Comparison of ENCODE assay signal across 21 mouse cellular contexts in the genomic region with DNA sequence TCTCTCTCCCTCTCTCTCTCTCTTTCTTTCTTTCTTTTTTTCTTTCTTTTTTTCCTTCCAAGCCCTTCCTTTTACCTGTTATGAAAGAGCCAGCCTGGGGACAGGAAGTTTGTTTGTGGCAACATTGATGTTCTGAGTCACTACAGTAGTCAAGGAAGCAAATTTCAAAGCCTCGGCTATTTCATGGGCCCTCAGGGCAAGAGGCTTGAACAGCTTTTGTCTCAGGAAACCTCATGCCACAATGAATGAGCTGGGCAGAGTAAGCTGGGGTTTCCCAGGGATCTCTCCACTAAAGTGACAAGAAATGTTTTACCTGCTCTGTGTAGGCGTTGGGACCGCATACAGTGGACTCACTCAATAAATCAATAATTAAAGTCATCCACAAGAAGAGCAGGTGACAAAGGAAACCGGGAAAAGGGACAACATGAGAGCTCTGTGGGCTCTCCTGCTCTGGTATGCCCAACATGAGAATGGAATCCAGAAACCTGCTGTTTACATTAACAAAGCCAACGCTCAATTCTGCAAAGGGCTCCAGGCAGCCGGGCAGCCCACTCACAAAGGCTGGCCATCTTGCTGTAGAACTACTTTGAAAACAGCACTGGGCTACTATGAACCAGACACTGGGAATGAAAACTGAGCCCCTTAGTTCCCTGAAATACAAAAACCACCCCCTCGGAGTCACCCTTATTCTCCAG. TPM values are rescaled to one million over a fixed set of nuclear protein-coding genes. Genes with fewer than 3 reads are reported as not detected.
A peak's percentile ranks its signal among the peaks of the same experiment; 100 is the strongest.
DNase-seq lines count a peak whose midpoint lies in the region; ATAC-seq and TF ChIP-seq lines count a peak whose summit lies in the region.
"Had no signal": no experiment of that assay in that cellular context is flagged by ENCODE, and none has a peak within 500 bp of the region (broad histone marks: within the 10 kb centered on the region; RNA-seq: fewer than 3 reads in every experiment).

No protein-coding gene starts in this region.

- H3K4me3 ChIP-seq in forebrain, embryonic 10.5 days: no peak overlapping the region
- H3K4me3 ChIP-seq in forebrain, postnatal 0 days (ENCODE audit: low read depth, low read length): no peak overlapping the region
- H3K4me3 ChIP-seq in lung, postnatal 0 days (ENCODE audit: low read depth, low read length): no peak overlapping the region
- H3K4me3 ChIP-seq in bone marrow, adult 2 months (replicated peaks; ENCODE audit: control insufficient read depth, low read depth, low read length): no peak overlapping the region
- H3K4me3 ChIP-seq in hindbrain, embryonic 11.5 days (ENCODE audit: low read depth, low read length): no peak overlapping the region
- H3K4me3 ChIP-seq: embryonic facial prominence, embryonic 15.5 days; hindbrain, embryonic 15.5 days; kidney, embryonic 15.5 days; liver, embryonic 12.5 days; midbrain, embryonic 10.5 days; stomach, embryonic 15.5 days had no signal

- H3K27me3 ChIP-seq in forebrain, embryonic 10.5 days (ENCODE audit: poor library complexity, severe bottlenecking): peaks cover 6% of the 10 kb centered on the region; the same call in 1 of the 2 replicates
- no peaks in the 10 kb centered on the region for H3K27me3 ChIP-seq in forebrain, postnatal 0 days (ENCODE audit: insufficient read depth, low read length)
- no peaks in the 10 kb centered on the region for H3K27me3 ChIP-seq in lung, postnatal 0 days (replicated peaks; ENCODE audit: insufficient read depth, low read length)
- H3K27me3 ChIP-seq in hindbrain, embryonic 11.5 days (ENCODE audit: control insufficient read depth, insufficient read depth, low read length): no peaks in the 10 kb centered on the region
- H3K27me3 ChIP-seq: embryonic facial prominence, embryonic 15.5 days; hindbrain, embryonic 15.5 days; kidney, embryonic 15.5 days; liver, embryonic 12.5 days; stomach, embryonic 15.5 days had no signal

- intact Hi-C loops in gastrocnemius, postnatal 14 days (cut with DNase I; ENCODE audit: low total_unique reads): no loop called here

- TF ChIP-seq EP300 in lung, postnatal 0 days (IDR thresholded peaks at IDR 0.05): no peak

- no peak for ATAC-seq in forebrain, postnatal 0 days
- no peak for ATAC-seq in lung, postnatal 0 days
- no peak for ATAC-seq in hindbrain, embryonic 11.5 days (ENCODE audit: low FRiP score)
- ATAC-seq: intestine, postnatal 0 days; liver, embryonic 12.5 days had no signal

- H3K9ac ChIP-seq in forebrain, postnatal 0 days: no peak overlapping the region
- H3K9ac ChIP-seq in lung, postnatal 0 days (replicated peaks; ENCODE audit: low read depth): no peak overlapping the region
- no peak overlapping the region for H3K9ac ChIP-seq in hindbrain, embryonic 11.5 days (ENCODE audit: low read depth, low read length)
- H3K9ac ChIP-seq: embryonic facial prominence, embryonic 15.5 days; hindbrain, embryonic 15.5 days; kidney, embryonic 15.5 days; liver, embryonic 12.5 days; stomach, embryonic 15.5 days had no signal

- 0 out of 2 replicates have a peak overlapping the region, but pooled peaks have one; percentile 15 for H3K27ac ChIP-seq in forebrain, embryonic 10.5 days
- no peak overlapping the region for H3K27ac ChIP-seq in forebrain, postnatal 0 days (ENCODE audit: low read depth, low read length)
- 0 out of 2 replicates have a peak overlapping the region, but pooled peaks have one; percentile 20 for H3K27ac ChIP-seq in lung, postnatal 0 days (ENCODE audit: low read length)
- peak overlapping the region; percentile 62; the same call in 1 of the 2 replicates for H3K27ac ChIP-seq in bone marrow, adult 2 months (ENCODE audit: control insufficient read depth, insufficient read depth, low read depth, low read length, poor library complexity)
- H3K27ac ChIP-seq in hindbrain, embryonic 11.5 days (ENCODE audit: low read depth, low read length): no peak overlapping the region
- H3K27ac ChIP-seq: embryonic facial prominence, embryonic 15.5 days; hindbrain, embryonic 15.5 days; kidney, embryonic 15.5 days; liver, embryonic 12.5 days; midbrain, embryonic 10.5 days; stomach, embryonic 15.5 days had no signal

- H3K9me3 ChIP-seq in forebrain, embryonic 10.5 days: no peaks in the 10 kb centered on the region
- H3K9me3 ChIP-seq in forebrain, postnatal 0 days (ENCODE audit: low read length): no peaks in the 10 kb centered on the region
- H3K9me3 ChIP-seq in lung, postnatal 0 days (ENCODE audit: low read length): no peaks in the 10 kb centered on the region
- no peaks in the 10 kb centered on the region for H3K9me3 ChIP-seq in hindbrain, embryonic 11.5 days (ENCODE audit: control insufficient read depth, low read length)
- H3K9me3 ChIP-seq: embryonic facial prominence, embryonic 15.5 days; hindbrain, embryonic 15.5 days; kidney, embryonic 15.5 days; liver, embryonic 12.5 days; midbrain, embryonic 10.5 days; stomach, embryonic 15.5 days had no signal

- 66% methylated on average over 7 of the region's 7 CpGs for WGBS in forebrain, embryonic 10.5 days
- WGBS in forebrain, postnatal 0 days: 46% methylated on average over 7 of the region's 7 CpGs
- WGBS in lung, postnatal 0 days: 44% methylated on average over 7 of the region's 7 CpGs
- 53% methylated on average over 7 of the region's 7 CpGs for WGBS in bone marrow, adult 2 months
- 67% methylated on average over 7 of the region's 7 CpGs for WGBS in hindbrain, embryonic 11.5 days

- no peak for TF ChIP-seq CTCF in forebrain, postnatal 0 days (IDR thresholded peaks at IDR 0.05; ENCODE audit: low read depth)
- TF ChIP-seq CTCF in lung, postnatal 0 days (IDR thresholded peaks at IDR 0.05): no peak
- no peak for TF ChIP-seq CTCF in bone marrow, adult 2 months (IDR thresholded peaks at IDR 0.05; ENCODE audit: control insufficient read depth, insufficient read depth, low read length)

- no peak for DNase-seq in forebrain, embryonic 10.5 days (ENCODE audit: extremely low spot score, low spot score)
- no peak for DNase-seq in forebrain, postnatal 0 days
- peak; percentile 53 for DNase-seq in lung, postnatal 0 days (ENCODE audit: low spot score)
- no peak for DNase-seq in lung, postnatal 14 days
- DNase-seq in hindbrain, embryonic 11.5 days (ENCODE audit: low spot score): no peak
- DNase-seq in gastrocnemius, postnatal 14 days: no peak
- DNase-seq: adrenal gland, postnatal 14 days; cerebellum, adult 18-20 months; gastrocnemius, postnatal 36 days; heart, postnatal 10 days; right cerebral cortex, postnatal 25 days; thymus, adult 18-20 months had no signal

- no peaks in the 10 kb centered on the region for H3K36me3 ChIP-seq in forebrain, embryonic 10.5 days (replicated peaks)
- no peaks in the 10 kb centered on the region for H3K36me3 ChIP-seq in forebrain, postnatal 0 days (ENCODE audit: insufficient read depth)
- H3K36me3 ChIP-seq in lung, postnatal 0 days (ENCODE audit: insufficient read depth, low read length): no peaks in the 10 kb centered on the region
- no peaks in the 10 kb centered on the region for H3K36me3 ChIP-seq in hindbrain, embryonic 11.5 days (ENCODE audit: control insufficient read depth, insufficient read depth, low read length)
- H3K36me3 ChIP-seq: embryonic facial prominence, embryonic 15.5 days; hindbrain, embryonic 15.5 days; kidney, embryonic 15.5 days; liver, embryonic 12.5 days; midbrain, embryonic 10.5 days; stomach, embryonic 15.5 days had no signal

- H3K4me1 ChIP-seq in forebrain, embryonic 10.5 days: peaks cover 21% of the 10 kb centered on the region
- H3K4me1 ChIP-seq in forebrain, postnatal 0 days (ENCODE audit: insufficient read depth): 0 out of 2 replicates have a peak, but pooled peaks cover 6% of the 10 kb centered on the region
- H3K4me1 ChIP-seq in lung, postnatal 0 days (ENCODE audit: insufficient read depth, low read depth, low read length): peaks cover 27% of the 10 kb centered on the region
- H3K4me1 ChIP-seq in bone marrow, adult 2 months (ENCODE audit: control insufficient read depth, insufficient read depth, low read length): no peaks in the 10 kb centered on the region; the same call in none of the 2 replicates
- H3K4me1 ChIP-seq in hindbrain, embryonic 11.5 days (replicated peaks; ENCODE audit: control insufficient read depth, insufficient read depth, low read length): peaks cover 4% of the 10 kb centered on the region; the same call in 1 of the 2 replicates

- TF ChIP-seq POLR2A in bone marrow, adult 2 months (IDR thresholded peaks at IDR 0.05; ENCODE audit: borderline replicate concordance, control insufficient read depth, low read depth, low read length): no peak

- no peak overlapping the region for H3K4me2 ChIP-seq in forebrain, postnatal 0 days (ENCODE audit: low read depth)
- H3K4me2 ChIP-seq in lung, postnatal 0 days (replicated peaks; ENCODE audit: low read depth, low read length): no peak overlapping the region
- H3K4me2 ChIP-seq in hindbrain, embryonic 11.5 days (replicated peaks; ENCODE audit: low read depth, low read length): no peak overlapping the region
- H3K4me2 ChIP-seq: embryonic facial prominence, embryonic 15.5 days; heart, embryonic 11.5 days; hindbrain, embryonic 15.5 days; kidney, embryonic 15.5 days; liver, embryonic 12.5 days; stomach, embryonic 15.5 days had no signal

RNA-seq across cellular contexts. Expression of a gene that starts 4.1 kb away (rescaled TPM):
- polyA plus RNA-seq in forebrain, embryonic 10.5 days (2016; fragmentation: Nextera tagmentation; extraction: Ambion mirVana): 2.3 and 3.4 TPM in 2 replicates
- total RNA-seq in forebrain, postnatal 0 days (2014; rRNA removed): 1.0 and 3.3 TPM in 2 replicates
- 2.5 and 3.8 TPM in 2 replicates for polyA plus RNA-seq in forebrain, postnatal 0 days (2015; fragmentation: Nextera tagmentation; extraction: Ambion mirVana)
- polyA plus RNA-seq in lung, postnatal 0 days (2015; fragmentation: Nextera tagmentation; extraction: Ambion mirVana): 111 and 115 TPM in 2 replicates
- polyA plus RNA-seq in bone marrow, adult 2 months (2011; ENCODE audit: insufficient read depth, insufficient read length, low replicate concordance, missing spikeins): 70.1 and 95.2 TPM in 2 replicates
- 1.7 and 2.5 TPM in 2 replicates for polyA plus RNA-seq in hindbrain, embryonic 11.5 days (2014; fragmentation: Nextera tagmentation; extraction: Ambion mirVana)
- 1 to 10 TPM; 7.6 to 9.9 TPM for total RNA-seq in gastrocnemius, postnatal 14 days (2021)

Comparison
In these comparisons a context has a peak if more than half of its experiments do, and no peak if none do; other contexts are left out.
1. H3K27ac ChIP-seq: peak in forebrain, embryonic 10.5 days (single experiment), lung, postnatal 0 days (single experiment) and bone marrow, adult 2 months (single experiment); none in forebrain, postnatal 0 days (single experiment) and hindbrain, embryonic 11.5 days (single experiment).
2. RNA of a gene that starts 4.1 kb away (polyA plus RNA-seq): 111 to 115 TPM in lung, postnatal 0 days and 70.1 to 95.2 TPM in bone marrow, adult 2 months; 2.5 to 3.8 TPM in forebrain, postnatal 0 days, 1.7 to 2.5 TPM in hindbrain, embryonic 11.5 days and 2.3 to 3.4 TPM in forebrain, embryonic 10.5 days; every median in the first group is over 10 times any median in the second.